Mouse (Mus musculus) ES-E14 (cell line): Measurements from ENCODE around the gene Cybc1.

Experiments used
- MAFK ChIP-seq: IDR thresholded peaks from 2 replicates; pipeline ENCODE4 v1.6.1; 2014; ENCODE audit warnings: mild to moderate bottlenecking, low read depth, low read length, inconsistent platforms; ENCODE audit not compliant: insufficient read depth
- ZC3H11A ChIP-seq: IDR thresholded peaks from 2 replicates; pipeline ENCODE4 v1.6.1; 2012; ENCODE audit warnings: low read depth, mild to moderate bottlenecking, inconsistent platforms, low read length, borderline replicate concordance

DNA sequence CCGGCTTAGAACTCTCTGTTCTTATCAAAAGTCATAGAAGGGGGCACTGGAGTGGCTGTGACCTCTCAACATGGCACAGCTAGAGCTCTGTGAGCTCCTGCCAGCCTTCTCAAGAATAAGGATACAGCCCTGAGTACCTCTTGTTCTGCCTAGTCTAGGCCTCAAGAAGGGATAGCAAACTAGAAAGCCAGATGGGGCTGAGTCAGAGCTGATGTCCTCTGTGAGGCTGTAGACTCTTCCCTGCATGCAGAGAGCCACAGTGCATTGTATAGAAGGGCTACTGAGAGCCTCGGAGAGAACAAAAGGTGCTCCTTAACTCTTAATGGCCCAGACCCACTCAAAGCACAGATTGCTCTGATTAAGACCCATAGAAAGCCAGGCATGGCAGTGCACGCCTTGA is 54.9 kb downstream of the Cybc1 start:
- TF ChIP-seq ZC3H11A (no peak), MAFK (no peak)
